Mouse (Mus musculus): ENCODE measurements around the gene Oasl2.

GRCm38 (mm10) chr5:114877487-114877886, 19.2 kb upstream of the Oasl2 start:
- TF ChIP-seq POLR2A (IDR thresholded peaks at IDR 0.05; ENCODE audit: insufficient read length, low read depth), result no peak
- no peak for TF ChIP-seq USF1 (IDR thresholded peaks at IDR 0.05; ENCODE audit: low read depth)
- no peak for TF ChIP-seq POLR2AphosphoS2 (IDR thresholded peaks at IDR 0.05; ENCODE audit: insufficient read length, low read depth)
- no peak for TF ChIP-seq MYOG (IDR thresholded peaks at IDR 0.05; ENCODE audit: control insufficient read depth in 1 of 3, insufficient read depth in 1 of 3, insufficient read length in 2 of 3, low read depth in 2 of 3)
- TF ChIP-seq MAX (IDR thresholded peaks at IDR 0.05; ENCODE audit: low read depth), result no peak
- no peak for TF ChIP-seq E2F4 (IDR thresholded peaks at IDR 0.05; ENCODE audit: insufficient read depth)
- no peak for TF ChIP-seq TCF12 (IDR thresholded peaks at IDR 0.05; ENCODE audit: insufficient read depth, poor library complexity, severe bottlenecking)
- TF ChIP-seq SRF (IDR thresholded peaks at IDR 0.05; ENCODE audit: control insufficient read depth, insufficient read length, low read depth), result no peak
- no peak for TF ChIP-seq TCF3 (IDR thresholded peaks at IDR 0.05; ENCODE audit: insufficient read length, low read depth)
- TF ChIP-seq CEBPB (IDR thresholded peaks at IDR 0.05; ENCODE audit: insufficient read depth, poor library complexity, severe bottlenecking), result no peak
- TF ChIP-seq MYOD1 (IDR thresholded peaks at IDR 0.05; ENCODE audit: control insufficient read depth in 1 of 3, insufficient read length in 2 of 3, low read depth in 2 of 3), result no peak
- no peak for TF ChIP-seq REST (IDR thresholded peaks at IDR 0.05; ENCODE audit: insufficient read depth, insufficient read length)
